Mouse (Mus musculus): ENCODE results near the gene Cul3. TPM values are rescaled to one million over a fixed set of nuclear protein-coding genes. Genes with fewer than 3 reads are reported as not detected.

Cul3 gene
- total RNA-seq (2023), result 100 to 1,000 TPM; 127 to 158 TPM

DNA sequence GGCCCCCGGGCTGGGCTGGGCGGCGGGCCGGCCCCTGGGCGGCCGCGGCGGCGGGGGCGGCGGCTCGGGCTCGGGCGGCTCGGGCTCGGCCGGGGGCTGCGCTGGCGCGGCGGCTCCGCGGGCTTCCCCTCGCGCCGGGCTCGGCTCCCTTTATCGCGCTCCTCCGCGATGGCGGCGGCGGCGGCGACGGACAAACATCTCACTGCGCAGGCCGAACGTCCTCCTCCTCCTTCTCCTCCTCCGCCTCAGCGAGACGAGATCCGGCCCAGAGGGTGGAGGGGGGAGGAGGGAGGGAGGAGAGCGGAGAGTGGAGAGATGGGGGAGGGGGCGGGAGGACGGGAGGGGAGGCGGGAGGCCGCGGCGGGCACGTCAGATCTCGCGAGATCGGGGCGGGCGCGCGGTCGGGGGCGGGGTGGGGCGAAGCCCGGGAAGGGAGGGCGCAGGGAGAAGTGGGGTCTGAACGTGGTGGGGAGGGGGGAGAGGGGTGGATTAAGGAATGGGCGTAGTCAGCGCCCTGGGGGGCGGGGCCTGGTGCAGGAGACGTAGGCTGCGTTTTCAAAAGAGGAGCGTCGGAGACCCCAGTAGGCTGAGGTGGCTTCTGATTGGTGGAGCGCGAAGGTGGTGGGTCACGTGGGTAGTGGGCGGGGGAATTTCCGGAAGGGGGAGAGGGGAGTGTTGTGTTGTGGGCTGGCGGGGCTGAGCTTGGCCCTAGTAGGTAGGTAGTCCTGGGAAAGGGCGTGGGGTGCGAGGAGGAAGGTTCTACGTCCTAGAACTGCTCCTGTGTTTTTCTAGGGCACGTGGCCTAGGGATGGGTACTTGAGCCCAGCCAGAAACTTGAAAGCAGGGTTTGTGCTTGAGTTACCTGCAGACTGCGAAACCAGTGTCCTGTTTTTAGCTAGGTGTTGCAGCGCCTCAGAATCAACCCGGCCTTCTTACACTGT lies at the start of gene Cul3:
Gene Cul3 (minus strand): TSS at position 45 of the 941 bp plus-strand sequence.

DNA sequence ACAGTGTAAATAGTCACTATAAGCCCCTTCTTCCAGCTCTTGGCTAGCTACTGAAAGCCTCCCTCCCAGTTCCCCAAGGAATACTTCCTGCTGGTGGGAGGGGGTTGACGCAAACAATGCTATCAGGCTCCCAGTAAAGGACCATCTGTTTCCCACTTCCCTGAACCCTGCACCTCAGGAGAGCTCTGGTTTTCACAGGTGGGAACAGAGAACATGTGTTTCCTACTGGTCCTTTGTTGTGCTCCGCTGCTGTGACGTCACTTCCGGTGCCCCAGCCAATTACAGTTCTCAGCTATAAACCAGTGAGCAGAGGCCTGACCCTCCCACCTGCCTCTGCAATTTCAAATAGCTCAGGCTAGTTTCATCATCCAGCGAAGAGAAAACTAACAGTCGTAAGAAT lies 122.0 kb downstream of the Cul3 start, which contains the start of gene Fam124b:
Gene Fam124b (minus strand): TSS at position 206 of the 400 bp plus-strand sequence.

Other genes with a start within 250 kb of the Cul3 start
- 1 to 10 TPM; 1.6 to 1.8 TPM for gene Fam124b, start 122.0 kb downstream of the Cul3 start, total RNA-seq (2023)
- gene Gm45261, start 121.0 kb upstream of the Cul3 start, total RNA-seq (2023), result not detected

All from T-cell, adult 66 days (primary cell).